Mouse (Mus musculus) spleen, adult 2 months (tissue): ENCODE data around the gene Dnaaf1. TPM values are rescaled to one million over a fixed set of nuclear protein-coding genes. Genes with fewer than 3 reads are reported as not detected.

Experiments
- DNase-seq, 2 experiments: peaks; one replicate each; pipeline versions ENCODE4 v3.0.0 to v3.0.0-alpha.2; 2012 to 2021; ENCODE audit warnings: low spot score in 2 of 2, low read depth in 1 of 2
- H3K27ac ChIP-seq: fragments of 200-500 bp; 2 replicates; pipeline ENCODE4 v1.5.1; 2012; ENCODE audit warnings: low read length, inconsistent platforms; ENCODE audit not compliant: insufficient read depth
- H3K27me3 ChIP-seq: fragments of 200-500 bp; 2 replicates; pipeline ENCODE4 v1.6.1; 2012; ENCODE audit warnings: mild to moderate bottlenecking, moderate library complexity, low read length, inconsistent platforms; ENCODE audit not compliant: control insufficient read depth, insufficient read depth
- H3K36me3 ChIP-seq: fragments of 200-500 bp; 2 replicates; pipeline ENCODE4 v1.6.1; 2012; ENCODE audit warnings: mild to moderate bottlenecking, low read length, inconsistent platforms; ENCODE audit not compliant: control insufficient read depth, insufficient read depth
- H3K4me1 ChIP-seq: fragments of 200-500 bp; 2 replicates; pipeline ENCODE4 v1.6.1; 2011; ENCODE audit warnings: inconsistent platforms; ENCODE audit not compliant: control insufficient read depth, insufficient read depth, insufficient read length
- H3K4me3 ChIP-seq: fragments of 200-500 bp; 2 replicates; pipeline ENCODE4 v1.5.1; 2011; ENCODE audit warnings: mild to moderate bottlenecking, inconsistent platforms; ENCODE audit not compliant: insufficient read depth, insufficient read length; ENCODE audit errors: extremely low read depth
- CTCF ChIP-seq: fragments of 200-500 bp; IDR thresholded peaks from 2 replicates; pipeline ENCODE4 v1.5.1; 2011; ENCODE audit warnings: mild to moderate bottlenecking, inconsistent platforms; ENCODE audit not compliant: insufficient read depth, insufficient read length, insufficient replicate concordance; ENCODE audit errors: extremely low read depth
- POLR2A ChIP-seq: fragments of 200-500 bp; IDR thresholded peaks from 2 replicates; pipeline ENCODE4 v1.6.1; 2011; ENCODE audit warnings: low read depth, low read length, inconsistent platforms
- WGBS: fragments of 180-500 bp; shearing (Covaris S2); methylation state at CpG from one replicate; pipeline ENCODE4 v1.1.7; 2018; 5-methylcytosine and 5-hydroxymethylcytosine counted together
- polyA plus RNA-seq: library from polyadenylated mRNA; depleted of rRNA; stranded (reverse); fragments of >200 nt; gene quantifications from 2 replicates; pipeline ENCODE4 v1.2.3, GENCODE M21; 2012

The Dnaaf1 gene
- polyA plus RNA-seq, 1 experiment: not detected

DNA sequence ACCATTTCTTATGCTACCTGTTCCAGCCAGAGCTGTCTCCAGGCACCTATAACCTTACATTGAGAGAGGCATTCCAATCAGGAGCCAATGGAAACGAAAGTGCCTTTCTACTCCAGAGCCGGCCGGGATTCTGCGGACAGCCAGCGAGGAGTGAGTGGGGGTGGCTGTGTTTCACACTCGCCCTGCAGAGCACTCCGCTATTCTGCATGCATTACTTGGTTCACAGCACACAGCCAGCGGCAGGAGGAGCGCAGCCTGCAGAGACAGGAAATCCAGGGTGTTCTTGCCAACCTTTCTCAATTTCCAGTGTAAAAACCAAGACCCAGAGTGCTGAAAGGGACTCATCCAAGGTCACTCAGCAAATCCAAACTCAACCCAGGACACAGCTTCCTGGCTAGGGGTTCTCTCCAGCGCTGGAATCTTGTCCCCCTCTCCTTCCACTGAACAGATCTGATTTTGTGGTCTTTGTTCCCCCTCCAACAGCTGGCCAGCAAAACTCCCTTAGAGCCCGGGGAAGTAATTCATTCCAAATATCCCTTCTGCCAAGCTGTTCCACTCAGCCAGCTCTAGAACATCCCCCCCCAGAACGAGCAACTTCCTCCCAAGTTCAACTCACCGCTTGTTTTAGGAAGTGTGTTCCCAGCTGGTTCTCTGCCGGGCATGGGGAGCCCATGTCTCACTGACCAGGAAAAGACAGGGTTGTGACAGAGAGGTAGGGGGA is 59.7 kb downstream of the Dnaaf1 start:
- Histone ChIP-seq H3K36me3 (no peaks in the 10 kb centered on the region), H3K27ac (no peak overlapping the region), H3K4me3 (no peak overlapping the region), H3K27me3 (no peaks in the 10 kb centered on the region; the same call in 1 of the 2 replicates), H3K4me1 (no peaks in the 10 kb centered on the region)
- WGBS: 31% methylated on average over 14 of the region's 14 CpGs
- no peak for TF ChIP-seq CTCF
- no peak for TF ChIP-seq POLR2A
- DNase-seq: no peak

DNA sequence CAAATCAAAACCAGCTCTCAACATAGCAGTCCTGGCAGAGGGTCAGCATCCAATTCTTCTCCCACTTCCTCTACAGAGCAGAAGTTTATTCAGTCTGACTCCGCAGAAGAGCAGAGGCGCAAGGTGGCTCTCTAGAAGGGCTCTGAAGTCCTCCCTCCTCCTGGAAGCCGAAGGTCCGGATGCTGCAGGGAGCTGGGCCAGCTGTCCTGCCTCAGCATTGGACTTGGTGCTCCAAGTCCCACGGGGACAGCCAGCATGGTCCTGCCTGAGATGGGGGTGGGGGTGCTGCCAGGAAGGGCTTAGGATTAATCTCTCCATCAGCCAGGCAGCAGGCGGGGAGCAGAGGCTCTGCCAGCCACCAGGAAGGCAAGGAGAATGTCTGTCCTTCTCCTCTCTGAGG is 60.3 kb downstream of the Dnaaf1 start, which contains the start of gene Kcng4:
TSS of gene Kcng4 (minus strand) at position 303 of the 400 bp plus-strand sequence.
- H3K4me1 ChIP-seq: no peaks in the 10 kb centered on the region
- no peak within 1 kb of the TSS for H3K4me3 ChIP-seq
- TF ChIP-seq POLR2A (no peak), CTCF (no peak)
- no peak within 1 kb of the TSS; the same call in 1 of the 2 replicates for H3K27ac ChIP-seq
- no peak for DNase-seq
- H3K27me3 ChIP-seq: no peaks in the 10 kb centered on the region; the same call in 1 of the 2 replicates
- H3K36me3 ChIP-seq: no peaks in the 10 kb centered on the region
- 25% methylated on average over 6 of the region's 6 CpGs for WGBS

DNA sequence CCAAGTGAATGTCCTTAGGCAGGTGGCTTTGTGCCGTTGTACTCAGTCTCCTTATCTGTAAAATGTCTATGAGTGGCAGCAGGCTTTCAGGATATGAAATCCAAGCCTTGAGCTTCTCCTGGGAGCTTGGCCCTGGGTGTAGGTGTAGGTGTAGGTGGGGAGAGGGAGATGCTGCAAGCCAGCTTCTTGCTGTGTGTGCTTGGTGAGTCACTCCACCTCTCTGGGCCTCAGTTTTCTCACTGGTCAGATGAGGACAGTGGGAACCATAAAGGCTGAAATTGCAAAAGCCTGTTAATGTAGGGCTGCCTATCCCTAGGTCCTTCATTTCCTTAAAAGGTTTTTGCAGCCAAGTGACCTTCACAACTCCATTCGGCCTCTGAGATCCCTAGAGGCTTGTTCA is 60.9 kb downstream of the Dnaaf1 start:
- Histone ChIP-seq H3K27ac (no peak overlapping the region; the same call in 1 of the 2 replicates), H3K4me3 (no peak overlapping the region), H3K27me3 (no peaks in the 10 kb centered on the region; the same call in 1 of the 2 replicates), H3K36me3 (no peaks in the 10 kb centered on the region), H3K4me1 (no peaks in the 10 kb centered on the region)
- 76% methylated on average over 2 of the region's 2 CpGs for WGBS
- DNase-seq: no peak
- TF ChIP-seq CTCF (no peak), POLR2A (no peak)

DNA sequence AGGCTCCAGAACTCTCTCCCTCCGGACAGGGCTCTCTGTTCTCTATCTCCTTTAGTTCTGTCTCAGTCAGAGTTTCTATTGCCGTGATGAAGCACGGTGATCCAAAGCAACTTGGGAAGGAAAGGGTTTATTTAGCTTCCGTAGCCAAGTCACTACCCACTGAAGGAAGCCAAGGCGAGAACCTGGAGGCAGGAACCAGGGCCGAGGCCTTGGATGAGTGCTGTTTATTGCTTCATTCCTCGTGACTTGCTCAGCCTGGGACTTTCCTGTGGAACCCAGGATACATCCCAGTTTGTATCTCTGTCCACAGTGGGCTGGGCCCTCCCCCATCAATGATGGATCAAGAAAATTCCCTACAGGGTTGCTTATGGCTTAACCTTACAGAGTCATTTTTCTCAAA is 61.7 kb downstream of the Dnaaf1 start:
- WGBS: 63% methylated on average over 7 of the region's 7 CpGs
- Histone ChIP-seq H3K27ac (no peak overlapping the region), H3K4me1 (no peaks in the 10 kb centered on the region), H3K4me3 (no peak overlapping the region), H3K36me3 (no peaks in the 10 kb centered on the region), H3K27me3 (no peaks in the 10 kb centered on the region; the same call in 1 of the 2 replicates)
- no peak for DNase-seq
- TF ChIP-seq POLR2A (no peak), CTCF (no peak)

DNA sequence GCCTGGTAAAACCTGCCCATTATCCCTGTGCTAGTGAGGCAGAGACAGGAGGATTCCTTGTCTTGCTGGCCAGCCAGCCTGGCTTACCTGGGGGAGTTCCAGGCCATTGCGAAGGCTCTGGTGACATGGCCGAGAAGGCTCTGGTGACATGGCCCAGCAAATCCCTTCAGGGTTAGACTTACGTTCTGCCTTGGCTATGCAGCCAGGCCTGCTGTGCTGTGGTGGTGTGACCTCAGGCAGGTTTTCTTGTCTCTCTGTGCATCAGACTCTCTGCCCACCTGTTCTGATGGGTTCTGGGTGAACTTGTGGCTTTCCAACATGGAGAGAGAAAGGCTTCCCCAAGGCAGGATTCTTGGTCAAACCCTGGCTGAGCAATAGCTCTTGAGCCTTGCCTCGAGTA is 62.3 kb downstream of the Dnaaf1 start:
- no peak for DNase-seq
- no peaks in the 10 kb centered on the region; the same call in 1 of the 2 replicates for H3K27me3 ChIP-seq
- H3K4me1 ChIP-seq: no peaks in the 10 kb centered on the region
- TF ChIP-seq CTCF (no peak), POLR2A (no peak)
- no peak overlapping the region for H3K4me3 ChIP-seq
- H3K27ac ChIP-seq: no peak overlapping the region
- WGBS: 88% methylated on average over 4 of the region's 4 CpGs
- no peaks in the 10 kb centered on the region for H3K36me3 ChIP-seq

DNA sequence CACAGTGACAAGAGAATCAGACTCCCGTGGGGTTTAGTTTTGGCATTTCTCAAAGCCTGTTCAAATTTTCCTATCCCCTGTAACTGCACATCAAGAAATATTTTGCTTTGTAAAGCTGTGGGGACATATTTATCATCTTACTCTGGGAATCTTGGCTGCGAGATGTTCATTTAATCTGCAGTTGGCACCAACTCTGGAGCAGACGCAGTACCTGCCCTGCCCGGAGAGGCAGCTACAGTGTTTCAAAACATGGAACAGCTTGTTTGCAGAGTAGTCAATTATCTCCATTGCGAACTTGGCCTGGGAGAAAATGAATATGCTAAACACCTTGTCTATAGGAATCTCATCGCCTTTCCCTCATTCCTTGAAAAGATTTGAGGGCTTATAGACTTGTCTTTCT is 63.2 kb downstream of the Dnaaf1 start:
- Histone ChIP-seq H3K4me1 (no peaks in the 10 kb centered on the region), H3K4me3 (no peak overlapping the region), H3K36me3 (no peaks in the 10 kb centered on the region), H3K27me3 (no peaks in the 10 kb centered on the region), H3K27ac (no peak overlapping the region)
- DNase-seq: no peak
- no peak for TF ChIP-seq CTCF
- TF ChIP-seq POLR2A: no peak
- 85% methylated on average over 6 of the region's 6 CpGs for WGBS

DNA sequence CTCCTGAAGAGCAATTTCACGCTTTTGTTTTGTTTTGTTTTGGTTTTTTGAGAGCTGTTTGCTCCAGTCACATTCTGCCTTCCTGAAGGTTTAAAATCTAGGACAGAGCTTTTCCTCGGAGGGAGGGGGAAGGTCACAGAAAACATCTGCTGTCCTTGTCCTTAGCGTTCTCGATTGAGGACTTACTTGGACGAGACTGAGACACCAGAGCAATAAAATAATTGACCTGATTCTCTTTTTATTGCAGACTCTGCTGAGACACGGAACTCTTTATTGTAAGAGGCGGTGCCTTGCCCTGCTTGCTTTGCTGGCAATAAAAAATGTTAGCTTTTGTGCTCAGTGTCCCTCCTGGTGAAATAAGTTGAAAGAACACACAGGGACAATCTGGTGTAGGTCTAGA is 64.8 kb downstream of the Dnaaf1 start:
- H3K36me3 ChIP-seq: no peaks in the 10 kb centered on the region
- H3K27me3 ChIP-seq: no peaks in the 10 kb centered on the region
- no peak for DNase-seq
- H3K27ac ChIP-seq: no peak overlapping the region
- no peaks in the 10 kb centered on the region for H3K4me1 ChIP-seq
- 59% methylated on average over 7 of the region's 7 CpGs for WGBS
- TF ChIP-seq CTCF: no peak
- TF ChIP-seq POLR2A: no peak
- H3K4me3 ChIP-seq: no peak overlapping the region
